Mouse (Mus musculus): Measurements from ENCODE around the gene Mttp.
"Not testable (repeated sequence)": the region's sequence is repeated elsewhere in the genome, so short reads cannot be mapped to it uniquely, and the experiment has no call there.

Mttp gene

DNA sequence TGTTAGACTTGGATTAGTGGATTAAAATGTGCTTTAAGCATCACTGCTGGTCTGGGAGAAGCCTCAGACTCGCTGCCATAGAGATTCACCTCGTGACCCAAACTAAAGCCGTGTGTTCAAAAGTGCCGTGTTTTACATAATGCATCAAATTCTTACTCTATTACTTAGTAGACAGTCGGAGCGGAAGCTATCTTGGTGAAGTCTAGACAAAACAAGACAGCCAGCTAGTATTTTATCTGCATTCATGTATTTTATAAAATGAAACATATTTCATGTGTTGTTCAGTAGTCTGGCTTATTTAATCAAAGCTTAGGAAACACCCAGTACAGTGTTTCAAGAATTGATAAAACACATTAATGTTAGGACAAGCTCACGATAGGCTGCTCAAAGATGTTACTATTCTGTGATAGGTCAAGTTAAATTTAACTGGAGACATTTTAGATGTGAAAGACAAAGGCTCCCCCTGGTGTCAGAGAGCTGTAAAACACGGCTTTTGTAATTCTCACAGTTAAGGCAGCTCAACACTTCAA, at the start of gene Mttp:
Mttp (minus strand) TSS at position 327 of the 530 bp plus-strand sequence.
- DNase-seq (ENCODE audit: low read depth, low spot score): peak; percentile 90

DNA sequence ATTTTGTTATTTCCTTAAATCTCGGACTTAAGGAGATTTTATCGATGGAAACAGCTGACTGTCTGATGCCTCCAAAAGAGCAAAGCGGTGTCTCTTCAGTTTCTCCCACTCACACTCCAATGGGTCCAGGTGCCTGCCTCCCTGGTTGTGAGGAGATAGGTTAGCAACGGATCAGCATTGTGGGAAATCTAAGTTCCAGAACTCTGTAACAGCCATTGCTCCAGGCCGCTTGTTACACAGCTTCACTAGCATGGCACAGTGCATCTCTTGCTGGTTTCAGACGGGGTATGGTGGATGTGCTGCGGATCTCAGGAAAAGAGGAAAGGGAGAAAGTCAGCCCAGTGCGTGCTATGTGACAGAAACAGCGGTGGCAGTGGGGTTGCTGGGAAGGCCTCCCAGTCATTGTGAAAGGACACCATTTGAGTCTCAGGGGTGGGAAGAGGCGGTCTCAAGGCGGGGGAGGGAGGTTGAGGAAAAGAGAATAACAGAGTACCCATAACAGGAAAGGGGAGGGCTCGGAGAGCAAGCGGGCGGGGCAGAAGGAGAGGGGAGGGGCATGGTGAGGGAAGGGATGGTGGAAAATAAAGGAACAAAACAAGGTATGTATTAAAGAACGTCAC, 49.0 kb upstream of the Mttp start, which contains the start of gene 4930579F01Rik:
4930579F01Rik (minus strand) TSS at position 143 of the 620 bp plus-strand sequence.
- peak; percentile 12 for DNase-seq (ENCODE audit: low read depth, low spot score)

DNA sequence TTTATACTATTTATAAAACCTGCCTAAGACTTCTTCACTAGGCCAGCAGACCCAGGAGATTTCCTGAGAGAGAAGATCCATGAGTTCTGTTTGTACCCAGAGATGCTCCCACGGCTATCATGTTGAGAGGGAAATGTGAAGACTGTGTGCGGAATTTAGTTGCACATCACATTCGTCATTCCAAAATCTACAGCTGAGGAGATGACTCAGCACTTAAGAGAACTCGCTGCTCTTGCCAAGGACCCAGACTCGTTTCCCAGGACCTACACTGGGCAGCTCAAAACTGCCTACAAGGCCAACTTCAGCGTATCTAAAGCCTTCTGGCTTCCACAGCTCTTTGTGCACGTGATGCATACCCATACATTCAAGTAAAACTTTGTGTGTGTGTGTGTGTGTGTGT, 47.5 kb upstream of the Mttp start:
- DNase-seq (ENCODE audit: low read depth, low spot score): no peak

DNA sequence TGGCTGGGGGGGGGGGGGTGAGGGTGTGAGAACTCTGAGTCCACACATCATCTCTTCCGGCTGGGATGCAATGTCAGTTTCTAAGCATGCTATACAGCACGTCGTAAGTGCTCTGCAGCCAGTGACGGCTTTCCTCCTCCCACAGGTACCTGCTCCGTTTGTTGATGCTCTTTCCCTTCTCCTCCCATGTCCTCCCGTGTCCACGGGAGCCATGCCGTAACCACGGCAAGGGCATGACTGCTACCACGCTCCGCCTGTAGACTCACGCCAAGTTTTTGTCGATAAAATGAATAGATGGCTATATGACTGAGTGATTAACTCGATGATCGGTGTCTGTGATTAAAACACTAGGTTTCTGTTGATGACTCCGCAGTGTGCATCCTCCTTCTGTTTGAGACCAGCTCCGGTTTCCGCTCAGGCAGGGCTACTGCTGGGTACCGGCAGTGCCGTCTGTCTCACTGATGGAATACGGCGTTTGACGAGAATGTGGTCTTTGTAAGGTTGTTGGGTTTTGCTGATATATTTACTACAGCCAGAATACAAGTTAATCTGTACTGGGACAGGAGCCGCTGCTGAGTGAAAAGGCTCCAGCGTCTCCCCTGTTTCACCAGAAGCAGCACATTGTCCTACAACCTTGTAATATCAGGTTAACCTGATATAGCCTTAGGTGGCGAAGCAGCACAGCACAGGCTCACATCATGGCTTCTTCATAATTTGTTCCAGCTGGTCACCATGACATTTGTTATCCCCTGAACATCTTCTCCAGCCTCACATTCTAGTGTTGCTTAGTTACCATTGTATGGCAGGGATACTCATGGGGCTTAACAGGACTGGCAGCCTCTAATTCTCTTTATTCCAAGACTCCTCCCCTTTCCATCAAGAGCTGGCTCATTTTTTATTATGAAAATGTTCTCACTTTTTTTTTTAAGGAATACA, 41.5 kb upstream of the Mttp start:
- DNase-seq (ENCODE audit: low read depth, low spot score): no peak

DNA sequence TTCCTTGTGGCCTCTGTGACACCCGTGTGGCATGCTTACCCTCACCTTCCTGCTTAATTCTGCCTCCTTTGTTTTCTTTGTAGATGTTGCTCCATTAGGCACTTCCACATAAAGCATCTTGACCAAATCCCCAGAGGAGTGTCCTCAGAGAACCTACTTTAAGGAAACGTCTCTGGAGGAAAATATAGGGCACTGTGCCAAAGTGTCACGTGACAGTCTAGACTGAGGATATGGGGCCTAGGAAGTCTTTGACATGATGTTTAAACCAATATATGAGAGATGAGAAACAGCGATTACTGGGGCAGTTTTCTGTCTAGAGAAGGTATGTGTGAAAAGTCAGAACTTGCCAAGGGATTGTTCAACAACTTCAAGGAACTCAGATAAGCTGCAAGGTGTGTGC, 40.5 kb upstream of the Mttp start:
- DNase-seq (ENCODE audit: low read depth, low spot score): no peak

GRCm38 (mm10) chr3:138183371-138183770, 38.6 kb upstream of the Mttp start:
- no peak for DNase-seq (ENCODE audit: low read depth, low spot score)

GRCm38 (mm10) chr3:138182019-138182418, 37.3 kb upstream of the Mttp start:
- DNase-seq (ENCODE audit: low read depth, low spot score): no peak

- no peak for DNase-seq (ENCODE audit: low read depth, low spot score)
These were observed 30.8 kb upstream of the Mttp start for GRCm38 (mm10) chr3:138175551-138175950.

GRCm38 (mm10) chr3:138173291-138173690, 28.5 kb upstream of the Mttp start:
- DNase-seq (ENCODE audit: low read depth, low spot score): peak; percentile 41

DNA sequence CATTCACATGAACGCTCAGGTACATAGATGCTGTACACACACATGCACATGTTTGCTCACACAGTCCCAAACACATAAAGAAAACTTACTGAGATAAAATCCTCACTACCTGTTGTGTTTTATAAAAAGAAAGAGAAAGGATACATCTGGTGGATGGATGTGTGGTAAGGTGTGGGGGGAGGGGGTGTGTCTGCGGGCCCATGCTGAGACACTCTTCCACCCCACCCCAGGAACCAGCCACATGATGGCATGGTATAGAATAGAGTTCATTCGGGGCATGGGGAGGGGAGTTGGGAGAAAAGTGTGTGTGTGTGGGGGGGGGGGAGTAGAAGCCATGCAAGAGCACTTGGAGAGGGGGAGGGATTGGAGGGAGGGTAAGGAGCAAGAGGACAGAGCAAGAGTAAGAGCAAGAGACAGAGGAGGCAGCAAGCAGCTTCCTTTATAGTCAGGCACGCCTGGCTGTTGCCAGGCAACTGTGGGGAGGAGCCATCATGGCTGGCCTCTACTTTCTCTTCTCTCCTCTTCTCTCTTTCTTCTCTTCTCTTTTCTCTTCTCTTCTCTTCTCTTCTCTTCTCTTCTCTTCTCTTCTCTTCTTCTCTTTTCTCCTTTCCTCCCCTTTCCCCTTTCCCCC, 17.9 kb upstream of the Mttp start:
- peak; percentile 47 for DNase-seq (ENCODE audit: low read depth, low spot score)

- no peak for DNase-seq (ENCODE audit: low read depth, low spot score)
These were observed 16.9 kb upstream of the Mttp start for GRCm38 (mm10) chr3:138161623-138162022.

DNA sequence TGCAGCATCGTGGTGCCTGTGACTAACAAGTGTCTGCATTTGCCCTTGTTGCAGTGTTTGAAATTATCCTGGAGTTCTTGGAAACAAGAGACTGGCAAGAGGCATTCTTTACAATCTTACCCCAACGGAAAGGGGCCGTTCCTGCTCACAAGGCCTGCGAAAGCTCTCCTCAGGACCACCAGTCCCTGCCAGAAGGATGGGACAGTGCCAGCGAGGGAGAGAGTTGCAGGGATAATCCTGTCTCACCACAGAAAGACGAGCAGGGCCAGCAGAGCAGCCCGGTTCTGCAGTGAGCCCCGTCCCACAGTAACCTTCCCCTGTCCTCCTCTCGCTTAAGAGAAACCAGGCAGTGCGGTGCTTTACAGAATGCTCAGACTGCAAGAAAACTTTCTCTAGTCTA, 11.9 kb upstream of the Mttp start:
- no peak for DNase-seq (ENCODE audit: low read depth, low spot score)

GRCm38 (mm10) chr3:138155062-138155461, 10.3 kb upstream of the Mttp start:
- no peak for DNase-seq (ENCODE audit: low read depth, low spot score)

DNA sequence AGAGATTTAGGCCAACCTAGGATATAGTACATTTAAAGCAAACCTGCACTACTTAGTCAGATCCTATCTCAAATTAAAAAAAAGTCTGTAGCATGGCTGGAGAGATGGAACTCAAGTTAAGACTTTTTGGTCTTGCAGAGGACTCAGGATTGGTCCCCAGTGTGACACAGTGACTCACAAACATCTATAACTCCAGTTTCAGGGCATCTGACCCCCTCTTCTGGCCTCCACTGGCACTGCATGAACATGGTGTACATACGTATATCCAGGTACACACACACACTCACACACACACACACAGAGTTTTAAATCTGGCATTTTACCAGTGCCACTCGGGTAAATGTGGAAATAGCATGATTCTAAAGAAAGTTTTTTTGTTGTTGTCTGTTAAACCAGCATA, 4.0 kb upstream of the Mttp start:
- peak; percentile 34 for DNase-seq (ENCODE audit: low read depth, low spot score)

DNA sequence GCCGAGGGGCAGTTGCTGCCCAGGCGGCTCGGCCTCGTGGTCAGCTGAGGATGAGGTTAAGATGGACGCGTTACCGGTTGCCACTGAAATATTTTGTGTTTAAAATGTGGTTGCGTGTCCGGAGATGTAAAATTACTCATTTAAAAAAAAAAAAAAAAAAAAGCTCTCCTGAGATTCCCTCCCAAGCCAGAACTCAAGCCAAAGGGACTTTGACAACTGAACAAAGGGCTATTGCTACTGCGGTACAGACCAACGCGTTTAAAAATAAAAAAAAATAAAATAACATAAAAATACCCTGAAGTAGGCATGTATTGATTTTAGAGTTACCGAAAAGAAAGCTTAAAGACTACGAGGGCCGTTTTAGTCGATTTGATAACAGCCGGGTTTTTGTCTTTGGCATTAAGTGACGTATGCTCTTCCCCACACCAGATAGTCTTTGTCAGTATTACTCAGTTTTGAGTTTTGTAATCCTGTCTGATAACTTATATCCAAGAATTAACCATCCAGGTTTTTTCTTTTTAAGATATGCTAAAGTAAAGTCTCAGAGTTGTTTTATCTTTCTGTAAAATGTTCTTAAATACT, 617 bp downstream of the Mttp start:
- DNase-seq (ENCODE audit: low read depth, low spot score): peak; percentile 62

DNA sequence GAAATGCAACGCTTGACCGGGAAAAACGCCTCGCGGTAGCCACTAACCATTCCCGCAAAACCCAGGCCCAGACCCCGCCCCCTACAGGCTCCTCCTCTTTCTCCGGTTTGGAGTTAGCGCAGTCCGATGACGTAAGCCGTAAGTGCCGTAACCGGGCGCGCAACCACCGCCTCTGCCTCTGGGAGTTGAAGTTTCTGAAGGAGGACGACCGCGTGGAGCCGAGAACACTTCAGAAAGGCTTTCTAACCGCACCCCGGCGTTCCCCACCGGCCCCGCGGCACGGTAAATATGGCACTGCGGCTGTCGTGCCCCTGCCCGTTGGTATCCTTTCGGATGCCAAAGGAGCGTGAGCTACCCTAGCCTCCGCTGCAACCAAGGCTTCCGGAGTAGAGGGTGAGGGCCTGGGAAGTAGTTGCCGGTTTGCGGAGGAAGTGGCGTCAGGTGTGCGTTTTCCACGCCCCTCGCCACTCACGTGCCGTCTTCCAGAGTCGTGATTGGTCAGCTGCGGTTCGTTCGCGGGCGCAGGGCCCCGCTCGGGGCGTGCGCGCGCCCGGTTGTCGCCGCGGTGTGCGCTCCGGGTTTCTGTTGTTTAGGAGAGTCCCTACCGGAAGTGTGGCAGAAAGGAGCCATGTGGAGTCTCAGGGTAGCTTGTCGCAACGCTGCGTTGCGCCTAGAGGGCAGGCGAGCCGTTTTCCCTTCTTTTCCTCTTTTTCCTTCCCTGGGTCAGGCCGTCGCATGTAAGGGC, 1.3 kb downstream of the Mttp start, which contains the start of gene Trmt10a:
Trmt10a (plus strand) TSS at position 134 of the 745 bp plus-strand sequence.
- DNase-seq (ENCODE audit: low read depth, low spot score): peak; percentile 99

DNA sequence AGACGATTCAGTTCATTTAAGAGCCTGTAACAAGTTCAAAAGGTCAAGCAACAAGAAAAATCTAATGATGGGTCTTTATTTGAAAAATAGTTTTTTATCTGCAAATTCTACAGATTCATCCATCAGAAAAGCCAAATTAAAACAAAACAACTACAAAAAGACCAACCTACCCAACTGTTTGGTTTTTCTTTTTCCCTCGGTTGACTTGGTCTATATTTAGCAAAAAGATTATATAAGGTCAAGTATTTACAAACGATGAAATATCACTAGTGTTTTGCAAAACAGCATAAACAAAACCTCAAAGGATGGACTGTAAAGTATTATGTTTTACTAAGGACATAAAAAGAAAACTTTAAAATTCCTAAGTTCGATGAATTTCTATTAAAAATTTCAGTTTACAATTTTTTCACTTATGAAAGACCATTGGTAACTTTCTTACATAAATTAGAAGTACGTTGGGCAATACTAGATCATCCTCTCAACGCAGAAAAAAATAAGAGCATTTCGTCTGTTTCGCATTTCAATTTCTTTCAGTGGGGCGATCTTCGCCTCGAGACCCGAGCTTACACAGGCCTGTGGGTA, 1.9 kb downstream of the Mttp start:
- DNase-seq (ENCODE audit: low read depth, low spot score): no peak

DNA sequence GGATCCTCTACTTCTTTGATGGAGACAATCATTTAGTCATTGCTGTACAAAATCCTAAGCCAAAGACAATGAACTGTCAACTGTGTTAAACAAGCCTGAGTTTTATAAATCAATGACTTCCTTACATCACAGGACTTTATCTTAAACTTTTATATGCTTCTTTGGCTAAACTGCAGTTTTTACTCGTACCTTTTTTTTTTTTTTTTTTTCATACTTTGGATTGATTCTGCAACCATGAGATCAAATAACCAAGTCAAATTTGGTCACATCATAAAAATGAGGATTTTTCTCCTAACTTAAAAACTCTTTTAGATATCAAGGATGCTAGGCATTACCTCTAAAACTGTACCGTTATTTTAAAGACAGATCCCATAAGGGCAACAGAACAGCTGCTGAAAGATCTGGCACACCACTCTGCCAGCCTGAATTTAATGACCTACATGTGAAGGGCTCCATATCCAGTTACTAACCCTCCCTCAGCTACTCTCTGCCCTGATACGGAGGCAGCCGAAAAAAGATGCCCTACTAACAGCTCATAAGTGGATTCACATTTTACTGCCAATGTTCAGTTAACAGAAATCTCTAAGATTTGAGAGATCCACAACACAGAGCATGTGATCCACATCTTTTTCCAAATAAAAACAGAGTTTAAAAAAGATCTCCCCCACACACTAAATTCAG, 2.6 kb downstream of the Mttp start:
- DNase-seq (ENCODE audit: low read depth, low spot score): no peak

DNA sequence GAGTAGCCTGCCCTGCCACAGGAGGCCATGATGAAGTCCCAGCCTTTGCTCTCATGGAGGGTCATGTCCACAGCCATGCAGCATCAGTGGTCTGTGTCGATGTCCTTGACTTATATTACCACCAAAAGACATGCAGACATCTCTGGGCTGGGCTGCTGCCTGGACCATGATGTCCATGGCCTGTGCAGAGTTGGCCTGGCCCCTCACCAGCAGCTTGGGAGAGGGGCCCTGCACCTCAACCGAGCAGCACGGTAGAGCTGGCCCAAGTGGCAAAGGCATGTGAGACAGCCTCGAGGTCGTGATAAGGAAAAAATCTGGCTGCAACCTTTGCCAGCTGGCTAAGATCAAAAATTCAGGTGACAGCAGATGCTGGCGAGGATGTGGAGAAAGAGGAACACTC, 5.1 kb downstream of the Mttp start:
- no peak for DNase-seq (ENCODE audit: low read depth, low spot score)

DNA sequence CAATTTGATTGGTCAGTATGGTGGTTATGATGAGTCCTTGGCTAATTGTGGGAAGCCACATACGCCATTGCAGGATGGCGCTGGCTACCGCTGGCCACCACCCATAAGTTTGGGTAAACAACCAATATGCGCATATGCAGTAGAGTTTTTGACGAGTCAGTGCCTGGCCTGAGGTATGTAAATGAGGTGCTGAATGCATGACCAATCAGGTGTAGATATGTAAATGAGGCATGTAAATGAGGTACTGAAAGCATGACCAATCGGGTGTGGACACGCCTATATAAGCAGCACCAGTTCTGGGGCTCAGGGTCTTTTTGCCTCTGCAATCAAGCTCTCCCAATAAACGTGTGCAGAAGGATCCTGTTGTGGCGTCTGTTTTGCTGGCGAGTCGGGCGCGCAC, 6.6 kb downstream of the Mttp start:
- not testable (repeated sequence) for DNase-seq (ENCODE audit: low read depth, low spot score)

All from CD4-positive, CD25-positive, alpha-beta regulatory T cell, adult 2 months (primary cell).